Mouse (Mus musculus) thymus, adult 2 months (tissue): ENCODE measurements around the gene Slc6a11. TPM values are rescaled to one million over a fixed set of nuclear protein-coding genes. Genes with fewer than 3 reads are reported as not detected.

Source experiments
- DNase-seq: peaks from one replicate; pipeline ENCODE4 v3.0.0; 2021
- H3K27ac ChIP-seq: fragments of 200-500 bp; 2 replicates; pipeline ENCODE4 v1.5.1; 2012; ENCODE audit warnings: low read length, control low read depth; ENCODE audit not compliant: control insufficient read depth, insufficient read depth
- H3K27me3 ChIP-seq: fragments of 200-500 bp; 2 replicates; pipeline ENCODE4 v1.6.1; 2012; ENCODE audit warnings: mild to moderate bottlenecking, low read length, moderate library complexity, mixed read lengths; ENCODE audit not compliant: control insufficient read depth, insufficient read depth
- H3K36me3 ChIP-seq: fragments of 200-500 bp; 2 replicates; pipeline ENCODE4 v1.6.1; 2012; ENCODE audit warnings: mild to moderate bottlenecking, low read length, moderate library complexity; ENCODE audit not compliant: control insufficient read depth, insufficient read depth
- H3K4me1 ChIP-seq: fragments of 200-500 bp; replicated peaks from 2 replicates; pipeline ENCODE4 v1.6.1; 2012; ENCODE audit warnings: low read length; ENCODE audit not compliant: control insufficient read depth, insufficient read depth
- H3K4me3 ChIP-seq: fragments of 200-500 bp; 2 replicates; pipeline ENCODE4 v1.5.1; 2012; ENCODE audit warnings: mild to moderate bottlenecking, low read length, control low read depth, moderate library complexity; ENCODE audit not compliant: control insufficient read depth, insufficient read depth
- CTCF ChIP-seq: fragments of 200-500 bp; IDR thresholded peaks from 2 replicates; pipeline ENCODE4 v1.5.1; 2012; ENCODE audit warnings: mild to moderate bottlenecking, control low read depth, low read length, moderate library complexity, borderline replicate concordance; ENCODE audit not compliant: control insufficient read depth, poor library complexity, insufficient read depth; ENCODE audit errors: extremely low read depth
- POLR2A ChIP-seq: fragments of 200-500 bp; IDR thresholded peaks from 2 replicates; pipeline ENCODE4 v1.6.1; 2012; ENCODE audit warnings: mild to moderate bottlenecking, low read length, control low read depth, moderate library complexity; ENCODE audit not compliant: control insufficient read depth, poor library complexity, insufficient read depth; ENCODE audit errors: extremely low read depth
- WGBS: fragments of 180-500 bp; shearing (Covaris S2); methylation state at CpG from one replicate; pipeline ENCODE4 v1.1.7; 2018; 5-methylcytosine and 5-hydroxymethylcytosine counted together
- polyA plus RNA-seq: library from polyadenylated mRNA; depleted of rRNA; stranded (reverse); fragments of >200 nt; gene quantifications from 2 replicates; pipeline ENCODE4 v1.2.3, GENCODE M21; 2012

Gene Slc6a11
- polyA plus RNA-seq, 1 experiment, result 0.19 TPM

- WGBS, result 69% methylated on average over 6 of the region's 6 CpGs
Measured at GRCm38 (mm10) chr6:114261609-114262008, 130.6 kb downstream of the Slc6a11 start.

GRCm38 (mm10) chr6:114264010-114264409 lies 133.0 kb downstream of the Slc6a11 start:
- TF ChIP-seq CTCF (no peak), POLR2A (no peak)
- 73% methylated on average over 3 of the region's 3 CpGs for WGBS
- Histone ChIP-seq H3K27ac (no peak overlapping the region), H3K4me1 (no peaks in the 10 kb centered on the region), H3K27me3 (no peaks in the 10 kb centered on the region), H3K36me3 (no peaks in the 10 kb centered on the region), H3K4me3 (no peak overlapping the region)
- DNase-seq, result no peak

More at GRCm38 (mm10) chr6:114261609-114262008, 130.6 kb downstream of the Slc6a11 start:
- Histone ChIP-seq H3K4me3 (no peak overlapping the region), H3K36me3 (no peaks in the 10 kb centered on the region), H3K27me3 (no peaks in the 10 kb centered on the region), H3K27ac (no peak overlapping the region), H3K4me1 (no peaks in the 10 kb centered on the region)
- TF ChIP-seq CTCF, result no peak
- no peak for TF ChIP-seq POLR2A
- DNase-seq, result no peak

- TF ChIP-seq POLR2A, result no peak
- no peak for TF ChIP-seq CTCF
- WGBS, result 75% methylated on average over 5 of the region's 5 CpGs
- Histone ChIP-seq H3K4me1 (no peaks in the 10 kb centered on the region), H3K36me3 (no peaks in the 10 kb centered on the region), H3K27ac (no peak overlapping the region), H3K4me3 (no peak overlapping the region), H3K27me3 (no peaks in the 10 kb centered on the region)
- DNase-seq, result no peak
Measured at GRCm38 (mm10) chr6:114264426-114264825, 133.4 kb downstream of the Slc6a11 start.

GRCm38 (mm10) chr6:114266273-114266672 lies 135.2 kb downstream of the Slc6a11 start:
- H3K4me3 ChIP-seq, result no peak overlapping the region
- H3K27ac ChIP-seq, result no peak overlapping the region
- H3K36me3 ChIP-seq, result no peaks in the 10 kb centered on the region
- no peaks in the 10 kb centered on the region for H3K4me1 ChIP-seq
- TF ChIP-seq CTCF, result no peak
- no peak for TF ChIP-seq POLR2A
- H3K27me3 ChIP-seq, result no peaks in the 10 kb centered on the region
- no peak for DNase-seq

GRCm38 (mm10) chr6:114267979-114268378 lies 136.9 kb downstream of the Slc6a11 start:
- no peak for DNase-seq
- 54% methylated on average over 4 of the region's 4 CpGs for WGBS

GRCm38 (mm10) chr6:114269589-114269988 lies 138.5 kb downstream of the Slc6a11 start:
- 78% methylated on average over 2 of the region's 2 CpGs for WGBS
- DNase-seq, result no peak
- Histone ChIP-seq H3K27ac (no peak overlapping the region), H3K4me3 (no peak overlapping the region), H3K36me3 (no peaks in the 10 kb centered on the region), H3K4me1 (no peaks in the 10 kb centered on the region), H3K27me3 (no peaks in the 10 kb centered on the region)
- no peak for TF ChIP-seq POLR2A
- no peak for TF ChIP-seq CTCF

More at GRCm38 (mm10) chr6:114267979-114268378, 136.9 kb downstream of the Slc6a11 start:
- H3K27me3 ChIP-seq, result no peaks in the 10 kb centered on the region
- no peak overlapping the region for H3K27ac ChIP-seq
- no peaks in the 10 kb centered on the region for H3K4me1 ChIP-seq
- H3K4me3 ChIP-seq, result no peak overlapping the region
- TF ChIP-seq CTCF (no peak), POLR2A (no peak)
- no peaks in the 10 kb centered on the region for H3K36me3 ChIP-seq

- whole genome bisulfite sequencing, result 72% methylated on average over 5 of the region's 5 CpGs
- no peak overlapping the region for H3K4me3 ChIP-seq
- no peaks in the 10 kb centered on the region for H3K27me3 ChIP-seq
- H3K36me3 ChIP-seq, result no peaks in the 10 kb centered on the region
- H3K4me1 ChIP-seq, result no peaks in the 10 kb centered on the region
- no peak for TF ChIP-seq POLR2A
- TF ChIP-seq CTCF, result no peak
- no peak overlapping the region for H3K27ac ChIP-seq
- no peak for DNase-seq
Measured at GRCm38 (mm10) chr6:114270799-114271198, 139.8 kb downstream of the Slc6a11 start.
